Mouse (Mus musculus): ENCODE results near the gene Gm11032. TPM values are rescaled to one million over a fixed set of nuclear protein-coding genes. Genes with fewer than 3 reads are reported as not detected.
A peak's percentile ranks its signal among the peaks of the same experiment; 100 is the strongest.

Gene Gm11032
- total and polyA plus RNA-seq, 3 experiments, result not detected

GRCm38 (mm10) chr11:4659818-4660217 lies 40.0 kb downstream of the Gm11032 start (continued):
- TF ChIP-seq TCF12 (IDR thresholded peaks at IDR 0.05; ENCODE audit: low read depth, low read length), result peak; percentile 69
- peak; percentile 32; the same call in 1 of the 2 replicates for TF ChIP-seq MYC (IDR thresholded peaks at IDR 0.05; ENCODE audit: low read depth, low read length)

- Histone ChIP-seq H3K27me3 (ENCODE audit: control insufficient read depth in 1 of 2, insufficient read depth in 2 of 2, low read length in 2 of 2) (no peaks in the 10 kb centered on the region), H3K79me2 (ENCODE audit: control insufficient read depth, insufficient read depth, low read length, poor library complexity) (no peaks in the 10 kb centered on the region), H3K4me3 (ENCODE audit: control insufficient read depth in 1 of 2, insufficient read depth in 1 of 2, low read depth in 2 of 2, low read length in 2 of 2) (no peak overlapping the region), H3K27ac (ENCODE audit: control insufficient read depth, low read depth, low read length) (peak overlapping the region; percentile 64), H3K9ac (ENCODE audit: control insufficient read depth, low read depth, low read length, poor library complexity, severe bottlenecking) (no peak overlapping the region), H3K36me3 (ENCODE audit: control insufficient read depth in 1 of 2, insufficient read depth in 2 of 2, low read length in 2 of 2) (peaks cover 10 to 29% of the 10 kb centered on the region in 2 experiments), H3K4me1 (ENCODE audit: control insufficient read depth in 1 of 2, insufficient read depth in 2 of 2, low read length in 2 of 2) (peaks cover 20 to 25% of the 10 kb centered on the region in 2 experiments), H3K9me3 (replicated peaks; ENCODE audit: insufficient read depth, low read length) (no peaks in the 10 kb centered on the region)
- DNase-seq (ENCODE audit: low read depth, low spot score), result peak; percentile 66
- TF ChIP-seq RCOR1 (IDR thresholded peaks at IDR 0.05; ENCODE audit: low read depth, low read length) (no peak), ZMIZ1 (IDR thresholded peaks at IDR 0.05; ENCODE audit: low read depth, low read length) (no peak), UBTF (IDR thresholded peaks at IDR 0.05; ENCODE audit: borderline replicate concordance, insufficient read depth, low read depth, low read length) (no peak), USF2 (IDR thresholded peaks at IDR 0.05; ENCODE audit: borderline replicate concordance in 1 of 2, insufficient read depth in 1 of 2, low read depth in 1 of 2, low read length in 2 of 2) (no peak), POLR2A (IDR thresholded peaks at IDR 0.05; ENCODE audit: control insufficient read depth in 1 of 2, insufficient read depth in 1 of 2, low read depth in 1 of 2, low read length in 2 of 2, poor library complexity in 1 of 2) (no peak), GATA1 (IDR thresholded peaks at IDR 0.05; ENCODE audit: low read depth, low read length) (peak; percentile 77), POLR2AphosphoS5 (IDR thresholded peaks at IDR 0.05; ENCODE audit: borderline replicate concordance, low read depth, low read length) (no peak), HCFC1 (IDR thresholded peaks at IDR 0.05; ENCODE audit: low read depth, low read length) (no peak), MAZ (IDR thresholded peaks at IDR 0.05; ENCODE audit: low read depth, low read length) (no peak), MEF2A (IDR thresholded peaks at IDR 0.05; ENCODE audit: extremely low read depth, insufficient replicate concordance, low read depth, low read length, poor library complexity, severe bottlenecking) (no peak), ETS1 (IDR thresholded peaks at IDR 0.05; ENCODE audit: low read depth, low read length) (peak; percentile 62), NRF1 (IDR thresholded peaks at IDR 0.05; ENCODE audit: insufficient read depth, low read depth, low read length, poor library complexity, severe bottlenecking) (no peak), KAT2A (conservative IDR thresholded peaks at IDR 0.05; ENCODE audit: low read depth, low read length) (no peak), CHD1 (IDR thresholded peaks at IDR 0.05; ENCODE audit: low read depth, low read length) (0 out of 2 replicates have a peak, but pooled peaks have one; percentile 84), EP300 (IDR thresholded peaks at IDR 0.05; ENCODE audit: low read depth in 1 of 2, low read length in 2 of 2) (peak; percentile 53 to 68; a peak in 3 of 4 replicates), MXI1 (IDR thresholded peaks at IDR 0.05; ENCODE audit: low read depth, low read length) (0 out of 2 replicates have a peak, but pooled peaks have one; percentile 17), ZNF384 (IDR thresholded peaks at IDR 0.05; ENCODE audit: low read depth, low read length) (peak; percentile 89), POLR2AphosphoS2 (IDR thresholded peaks at IDR 0.05; ENCODE audit: low read length) (0 out of 2 replicates have a peak, but pooled peaks have one; percentile 17), RAD21 (IDR thresholded peaks at IDR 0.05; ENCODE audit: low read depth, low read length) (no peak), CTCF (IDR thresholded peaks at IDR 0.05 in 2 of 3, conservative IDR thresholded peaks at IDR 0.05 in 1 of 3; ENCODE audit: control insufficient read depth in 1 of 3, insufficient read depth in 1 of 3, low read depth in 2 of 3, low read length in 3 of 3, poor library complexity in 1 of 3, severe bottlenecking in 1 of 3) (no peak), USF1 (IDR thresholded peaks at IDR 0.05; ENCODE audit: low read depth, low read length) (no peak), TCF12 (IDR thresholded peaks at IDR 0.05; ENCODE audit: low read depth, low read length) (0 out of 2 replicates have a peak, but pooled peaks have one; percentile 45), MAFK (IDR thresholded peaks at IDR 0.05; ENCODE audit: borderline replicate concordance, low read depth, low read length) (0 out of 2 replicates have a peak, but pooled peaks have one; percentile 41)
Measured at GRCm38 (mm10) chr11:4660309-4661025, 40.6 kb downstream of the Gm11032 start.
